Mouse (Mus musculus) common myeloid progenitor, adult 5-6 weeks (primary cell): ENCODE measurements around the gene Ap2a1. TPM values are rescaled to one million over a fixed set of nuclear protein-coding genes. Genes with fewer than 3 reads are reported as not detected.
"Not testable (repeated sequence)": the region's sequence is repeated elsewhere in the genome, so short reads cannot be mapped to it uniquely, and the experiment has no call there.

ENCODE experiments used
- ATAC-seq: replicated peaks from 2 replicates; pipeline ENCODE4 v1.8.0; 2016; ENCODE audit warnings: low read depth, mild to moderate bottlenecking, moderate TSS enrichment, inconsistent platforms; ENCODE audit not compliant: poor library complexity, severe bottlenecking
- total RNA-seq: library from RNA; stranded (forward); fragments of 200-1000, 187-1606 nt; gene quantifications from 2 replicates; pipeline ENCODE4 v1.2.3, GENCODE M21; 2017

Gene Ap2a1
- total RNA-seq, 1 experiment from 2014 or later = 31.1 TPM

- no peak for ATAC-seq
These were observed 32.8 kb downstream of the Ap2a1 start for GRCm38 (mm10) chr7:44896499-44896898.

- ATAC-seq = peak; percentile 79
These were observed 33.5 kb downstream of the Ap2a1 start, which contains the start of gene Fuz for GRCm38 (mm10) chr7:44895593-44896434. Fuz (plus strand) TSS chr7:44896079.

DNA sequence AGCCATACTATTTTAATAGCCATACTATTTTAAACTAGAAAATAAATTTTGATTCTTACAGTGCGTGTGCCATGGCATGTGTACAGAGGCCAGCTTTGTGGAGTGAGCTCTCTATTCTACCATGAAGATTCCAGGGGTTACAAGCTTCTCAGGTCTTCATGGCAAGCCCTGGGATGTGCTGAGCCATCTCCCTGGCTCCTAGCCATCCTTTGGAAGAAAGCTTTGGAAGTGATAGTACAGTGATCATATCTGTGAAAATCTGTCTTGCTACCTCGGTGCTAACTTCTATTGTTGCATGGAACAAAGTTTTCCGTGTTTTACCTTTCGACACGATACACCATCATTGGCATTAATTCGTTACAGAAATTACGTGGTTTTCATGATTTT, 34.1 kb downstream of the Ap2a1 start:
- ATAC-seq = no peak

- ATAC-seq = no peak
These were observed 35.1 kb downstream of the Ap2a1 start for GRCm38 (mm10) chr7:44894175-44894574.

GRCm38 (mm10) chr7:44893197-44893596, 36.1 kb downstream of the Ap2a1 start:
- no peak for ATAC-seq

GRCm38 (mm10) chr7:44892276-44892921, 36.9 kb downstream of the Ap2a1 start, which contains the start of gene Med25:
Med25 (minus strand) TSS chr7:44892712.
- peak; percentile 57 for ATAC-seq

- ATAC-seq = no peak
These were observed 37.7 kb downstream of the Ap2a1 start for GRCm38 (mm10) chr7:44891611-44892010.

- no peak for ATAC-seq
These were observed 38.6 kb downstream of the Ap2a1 start for GRCm38 (mm10) chr7:44890737-44891136.

- ATAC-seq = no peak
These were observed 39.1 kb downstream of the Ap2a1 start for GRCm38 (mm10) chr7:44890180-44890579.

DNA sequence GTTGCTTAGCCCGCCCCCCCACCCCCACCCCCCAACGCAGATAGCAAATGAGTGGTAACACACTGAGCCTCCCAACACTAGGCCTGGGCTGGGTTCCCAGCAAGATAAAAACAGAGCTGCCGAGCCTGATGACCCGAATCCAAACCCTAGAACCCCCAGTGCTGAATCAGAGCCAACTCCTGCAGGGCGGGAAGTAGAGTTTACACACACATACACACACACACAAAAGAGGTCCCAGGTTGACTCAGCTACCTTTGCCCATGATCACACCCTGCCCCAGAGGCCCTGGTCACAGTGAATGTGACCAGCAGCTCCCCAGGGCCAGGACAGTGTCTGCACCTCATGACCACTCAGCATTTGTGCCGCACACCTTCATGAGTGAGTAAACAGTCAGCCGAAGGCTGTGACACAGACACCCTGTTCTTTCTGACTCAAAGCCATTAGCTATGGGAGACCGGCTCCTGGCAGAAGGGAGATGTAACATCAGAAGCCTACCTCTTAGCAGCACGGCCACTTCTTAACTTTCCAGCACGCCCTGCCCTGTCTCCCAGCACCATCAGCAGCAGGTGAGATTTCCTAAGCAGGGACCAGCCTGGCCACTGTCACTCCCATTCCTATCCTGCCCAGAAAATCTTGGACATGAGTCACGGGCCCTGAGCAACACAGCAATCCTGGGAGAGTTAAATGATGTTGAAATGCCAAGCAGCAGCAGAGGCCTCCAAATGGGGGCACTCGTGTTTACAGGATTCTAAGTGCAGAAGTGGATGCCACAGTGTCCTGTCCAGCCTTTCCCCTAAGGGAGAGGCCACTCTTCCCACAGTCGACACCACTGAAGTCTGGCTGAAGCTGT, 40.8 kb downstream of the Ap2a1 start:
- no peak for ATAC-seq

GRCm38 (mm10) chr7:44886964-44887363, 42.3 kb downstream of the Ap2a1 start:
- peak; percentile 26; the same call in 1 of the 2 replicates for ATAC-seq

DNA sequence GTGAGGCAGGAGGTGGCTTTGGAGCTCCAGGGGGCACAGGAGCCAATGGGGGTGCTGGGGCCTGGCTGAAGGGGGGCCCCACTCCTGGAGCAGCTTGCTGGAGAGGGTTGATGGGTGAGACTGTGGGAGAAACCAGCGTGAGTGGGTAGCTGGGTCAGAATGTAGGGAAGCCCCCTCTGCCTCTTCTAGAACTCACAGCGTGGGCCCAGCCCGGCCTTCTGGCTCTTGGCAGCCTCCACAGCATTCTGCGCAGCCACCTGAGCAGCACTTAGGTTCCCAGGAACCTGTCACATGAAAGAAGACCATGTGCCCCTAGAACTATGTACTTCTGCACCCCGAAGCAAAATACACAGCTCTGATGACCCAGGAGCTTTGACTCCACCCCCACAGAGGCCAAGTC, 44.7 kb downstream of the Ap2a1 start:
- no peak for ATAC-seq

DNA sequence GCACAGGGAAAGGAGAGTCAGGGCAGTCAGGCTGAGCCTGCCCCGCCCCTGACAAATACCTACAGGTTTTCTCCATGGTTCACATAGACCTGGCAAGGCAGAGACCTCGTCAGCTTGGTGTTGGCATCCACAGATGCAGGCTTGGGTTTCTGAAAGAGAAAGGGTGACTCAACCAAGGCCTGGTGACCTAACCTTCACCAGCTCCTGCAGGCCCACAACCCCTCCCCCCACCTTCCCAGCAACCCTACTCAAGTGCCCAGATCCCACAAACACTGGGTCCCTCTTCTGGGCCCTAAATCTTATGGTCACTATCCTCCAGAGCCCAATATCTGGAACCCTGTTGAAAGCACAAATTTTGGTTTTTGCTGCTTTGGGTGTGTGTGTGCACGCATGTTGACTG, 46.3 kb downstream of the Ap2a1 start:
- ATAC-seq = no peak

- no peak for ATAC-seq
These were observed 51.5 kb downstream of the Ap2a1 start for GRCm38 (mm10) chr7:44877833-44878232.

- not testable (repeated sequence) for ATAC-seq
These were observed 57.5 kb downstream of the Ap2a1 start for GRCm38 (mm10) chr7:44871774-44872173.

- ATAC-seq = no peak
These were observed 58.1 kb downstream of the Ap2a1 start for GRCm38 (mm10) chr7:44871181-44871580.

- ATAC-seq = no peak
These were observed 58.7 kb downstream of the Ap2a1 start for GRCm38 (mm10) chr7:44870614-44871013.

DNA sequence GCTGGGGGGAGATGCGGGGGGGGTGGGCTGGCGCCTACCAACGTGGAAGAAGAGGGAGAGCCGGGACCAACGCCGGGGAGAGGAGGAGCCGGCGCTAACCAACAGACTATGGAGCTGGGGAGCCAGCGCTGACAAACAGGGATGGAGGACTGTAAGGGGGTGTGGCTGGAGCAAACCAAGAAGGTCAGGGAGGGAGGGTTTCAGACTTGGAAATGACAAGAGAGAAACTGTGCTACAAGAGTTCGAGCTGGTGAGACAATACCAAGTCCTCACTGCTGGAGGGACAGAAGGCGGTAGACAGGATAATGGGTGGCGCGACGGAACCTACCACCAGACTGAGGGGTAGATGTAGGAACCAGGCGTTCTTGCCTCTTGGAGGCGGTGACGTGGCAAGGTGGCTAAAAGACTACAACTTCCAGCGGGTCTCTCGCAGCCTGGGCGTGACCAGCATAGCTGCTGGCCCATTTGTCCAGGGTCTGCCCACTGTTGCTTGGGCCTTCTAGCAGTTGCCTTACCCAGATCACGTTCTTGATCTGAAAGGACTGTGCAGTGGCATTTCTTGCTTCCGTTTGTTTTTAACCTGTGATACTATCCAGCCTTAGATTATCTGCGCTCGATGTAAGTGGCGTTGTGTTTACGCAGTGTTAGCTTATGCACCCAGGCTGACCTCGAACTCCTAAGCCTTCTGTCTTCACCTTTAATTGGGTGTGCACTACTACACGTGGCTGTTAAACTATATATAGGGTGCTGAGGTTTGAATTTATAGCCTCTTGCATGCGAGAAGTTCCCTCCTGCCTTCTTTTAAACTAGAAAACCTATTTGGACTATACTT, 59.4 kb downstream of the Ap2a1 start, which contains the start of gene Ptov1:
Gene Ptov1, minus strand, starts transcription at position 92 of the 832 bp plus-strand sequence.
- peak; percentile 89 for ATAC-seq

DNA sequence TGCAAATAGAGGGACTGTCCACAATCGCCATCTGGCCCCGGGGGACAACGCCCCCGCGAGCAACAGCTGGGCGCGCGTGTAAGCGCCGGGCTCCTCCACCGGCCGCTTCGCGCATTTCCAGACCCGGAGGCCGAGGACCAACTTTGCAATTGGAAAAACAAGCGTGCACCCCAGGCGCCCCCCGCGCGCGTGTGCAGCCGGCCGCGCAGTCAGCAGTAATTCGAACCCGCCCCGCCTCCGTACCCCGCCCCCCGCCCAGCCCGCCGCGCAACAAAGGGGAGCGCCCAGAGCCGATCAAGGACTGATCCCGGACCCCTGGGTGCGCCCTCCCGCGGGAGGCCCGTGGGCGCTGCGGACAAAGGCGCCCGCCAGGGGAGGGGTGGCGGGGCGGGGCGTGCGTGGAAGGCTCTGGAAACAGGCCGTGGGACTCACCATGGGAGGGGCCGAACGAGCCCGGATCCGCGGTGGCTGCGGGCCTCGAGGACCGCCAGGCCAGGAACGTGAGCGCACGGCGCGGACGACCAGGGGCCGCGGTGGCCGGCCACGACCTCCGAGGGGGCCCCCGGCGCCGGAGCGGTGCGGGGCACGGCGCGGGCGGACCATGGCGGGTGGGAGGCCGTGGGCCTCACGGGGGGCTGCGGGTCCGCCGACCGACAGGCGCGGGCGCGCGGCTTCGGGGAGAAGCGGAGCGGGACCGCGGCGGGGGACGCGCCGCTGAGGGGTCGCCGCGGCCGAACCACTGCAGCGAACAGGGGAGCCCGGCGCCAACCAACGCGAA, 60.2 kb downstream of the Ap2a1 start:
- no peak for ATAC-seq
